Mouse (Mus musculus) frontal cortex, postnatal 14 days (tissue): ENCODE measurements around the gene Hectd4.

Source experiments
- DNase-seq, 2 experiments: peaks; one replicate each; pipeline ENCODE4 v3.0.0; 2022; ENCODE audit warnings: low spot score in 2 of 2

The Hectd4 gene

GRCm38 (mm10) chr5:121395621-121396020 is 175.6 kb downstream of the Hectd4 start:
- DNase-seq = no peak

- DNase-seq = peak; percentile 86 to 91
Measured at GRCm38 (mm10) chr5:121397187-121398145, 177.4 kb downstream of the Hectd4 start, which contains the start of gene Naa25. Gene Naa25 (plus strand): TSS chr5:121397936.

GRCm38 (mm10) chr5:121398146-121398964 is 178.3 kb downstream of the Hectd4 start:
- no peak for DNase-seq

GRCm38 (mm10) chr5:121398965-121399462 is 179.0 kb downstream of the Hectd4 start:
- no peak for DNase-seq

GRCm38 (mm10) chr5:121399540-121399939 is 179.5 kb downstream of the Hectd4 start:
- no peak for DNase-seq

- no peak for DNase-seq
Measured at GRCm38 (mm10) chr5:121400064-121400463, 180.0 kb downstream of the Hectd4 start.

- DNase-seq = no peak
Measured at GRCm38 (mm10) chr5:121400849-121401248, 180.8 kb downstream of the Hectd4 start.

GRCm38 (mm10) chr5:121407856-121408255 is 187.8 kb downstream of the Hectd4 start:
- DNase-seq = no peak

- no peak for DNase-seq
Measured at GRCm38 (mm10) chr5:121410975-121411374, 191.0 kb downstream of the Hectd4 start.
